Mouse (Mus musculus) kidney, adult 2 months (tissue): ENCODE measurements around the gene Acp6. TPM values are rescaled to one million over a fixed set of nuclear protein-coding genes. Genes with fewer than 3 reads are reported as not detected.

Experiments
- DNase-seq: peaks from one replicate; pipeline ENCODE4 v3.0.0; 2021
- H3K27ac ChIP-seq: fragments of 200-500 bp; 2 replicates; pipeline ENCODE4 v1.5.1; 2012; ENCODE audit warnings: low read depth, low read length, control low read depth, inconsistent platforms; ENCODE audit not compliant: insufficient read depth
- H3K27me3 ChIP-seq: fragments of 200-500 bp; replicated peaks from 2 replicates; pipeline ENCODE4 v1.6.1; 2012; ENCODE audit warnings: mild to moderate bottlenecking, moderate library complexity, low read length, inconsistent platforms; ENCODE audit not compliant: control insufficient read depth, insufficient read depth
- H3K36me3 ChIP-seq: fragments of 200-500 bp; 2 replicates; pipeline ENCODE4 v1.6.1; 2012; ENCODE audit warnings: mild to moderate bottlenecking, moderate library complexity, low read length, inconsistent platforms; ENCODE audit not compliant: control insufficient read depth, insufficient read depth
- H3K4me1 ChIP-seq: fragments of 200-500 bp; 2 replicates; pipeline ENCODE4 v1.6.1; 2011; ENCODE audit warnings: low read length; ENCODE audit not compliant: control insufficient read depth, insufficient read depth
- H3K4me3 ChIP-seq: fragments of 200-500 bp; 2 replicates; pipeline ENCODE4 v1.5.1; 2011; ENCODE audit warnings: mild to moderate bottlenecking, low read depth, low read length, control low read depth; ENCODE audit not compliant: insufficient read depth
- CTCF ChIP-seq: fragments of 200-500 bp; conservative IDR thresholded peaks from 2 replicates; pipeline ENCODE4 v1.5.1; 2011; ENCODE audit warnings: low read depth, mild to moderate bottlenecking, control low read depth, low read length, moderate library complexity, mixed read lengths; ENCODE audit not compliant: insufficient read depth, insufficient read length
- POLR2A ChIP-seq: fragments of 200-500 bp; IDR thresholded peaks from one replicate; pipeline ENCODE4 v1.6.1; 2011; ENCODE audit warnings: low read depth, low read length, control low read depth
- WGBS: fragments of 180-500 bp; shearing (Covaris S2); methylation state at CpG from one replicate; pipeline ENCODE4 v1.1.7; 2018; 5-methylcytosine and 5-hydroxymethylcytosine counted together
- polyA plus RNA-seq: library from polyadenylated mRNA; depleted of rRNA; stranded (reverse); fragments of >200 nt; gene quantifications from 2 replicates; pipeline ENCODE4 v1.2.3, GENCODE M21; 2012

The Acp6 gene
- polyA plus RNA-seq, 1 experiment = 67.8 TPM

GRCm38 (mm10) chr3:97171531-97171930 is 13.0 kb downstream of the Acp6 start:
- peak; percentile 49 for DNase-seq
- Histone ChIP-seq H3K4me1 (peaks cover 20% of the 10 kb centered on the region), H3K4me3 (no peak overlapping the region), H3K27me3 (no peaks in the 10 kb centered on the region), H3K27ac (peak overlapping the region; percentile 92), H3K36me3 (peaks cover 2% of the 10 kb centered on the region; the same call in 1 of the 2 replicates)
- TF ChIP-seq CTCF (no peak), POLR2A (no peak)
- 40% methylated on average over 6 of the region's 6 CpGs for WGBS

GRCm38 (mm10) chr3:97172231-97172630 is 13.7 kb downstream of the Acp6 start:
- peak overlapping the region; percentile 92 for H3K27ac ChIP-seq
- peaks cover 2% of the 10 kb centered on the region; the same call in 1 of the 2 replicates for H3K36me3 ChIP-seq
- TF ChIP-seq POLR2A (no peak), CTCF (no peak)
- 37% methylated on average over 9 of the region's 9 CpGs for WGBS
- peaks cover 20% of the 10 kb centered on the region for H3K4me1 ChIP-seq
- no peaks in the 10 kb centered on the region for H3K27me3 ChIP-seq
- H3K4me3 ChIP-seq = no peak overlapping the region
- DNase-seq = peak; percentile 95

- TF ChIP-seq POLR2A = no peak
- TF ChIP-seq CTCF = no peak
- H3K27ac ChIP-seq = peak overlapping the region; percentile 92
- no peak overlapping the region for H3K4me3 ChIP-seq
- H3K27me3 ChIP-seq = no peaks in the 10 kb centered on the region
- peaks cover 2% of the 10 kb centered on the region; the same call in 1 of the 2 replicates for H3K36me3 ChIP-seq
- peaks cover 20% of the 10 kb centered on the region for H3K4me1 ChIP-seq
- no peak for DNase-seq
- 35% methylated on average over 5 of the region's 5 CpGs for WGBS
Observed at GRCm38 (mm10) chr3:97172632-97173031, 14.1 kb downstream of the Acp6 start.

GRCm38 (mm10) chr3:97178885-97179284 is 20.3 kb downstream of the Acp6 start:
- Histone ChIP-seq H3K27ac (no peak overlapping the region), H3K4me1 (no peaks in the 10 kb centered on the region), H3K4me3 (no peak overlapping the region), H3K36me3 (peaks cover 2% of the 10 kb centered on the region; the same call in 1 of the 2 replicates), H3K27me3 (no peaks in the 10 kb centered on the region)
- DNase-seq = no peak
- 69% methylated on average over 6 of the region's 6 CpGs for WGBS
- TF ChIP-seq POLR2A (no peak), CTCF (no peak)

DNA sequence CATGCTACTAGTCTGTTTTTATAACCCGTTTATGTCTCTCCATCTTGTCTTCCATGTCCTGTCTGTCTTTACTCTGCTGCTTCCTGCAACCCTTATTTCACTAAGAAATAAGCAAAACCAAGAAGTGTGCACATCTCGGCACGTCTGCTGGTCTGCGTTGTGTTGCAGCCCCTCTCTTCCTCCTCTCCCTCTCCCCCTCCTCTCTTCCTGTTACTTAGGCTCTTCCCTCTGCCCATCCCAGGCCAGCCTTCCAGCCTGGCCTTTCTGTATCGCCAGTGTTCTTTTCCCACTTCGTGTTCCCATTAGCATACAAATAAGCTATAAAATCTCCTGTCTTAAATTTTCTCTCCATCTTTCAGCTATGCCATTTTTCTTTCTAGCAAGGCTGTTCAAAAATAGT is 21.9 kb downstream of the Acp6 start:
- Histone ChIP-seq H3K27me3 (no peaks in the 10 kb centered on the region), H3K4me3 (no peak overlapping the region), H3K36me3 (peaks cover 2% of the 10 kb centered on the region; the same call in 1 of the 2 replicates), H3K4me1 (no peaks in the 10 kb centered on the region), H3K27ac (no peak overlapping the region)
- 42% methylated on average over 6 of the region's 6 CpGs for WGBS
- DNase-seq = no peak
- TF ChIP-seq CTCF = no peak
- no peak for TF ChIP-seq POLR2A

GRCm38 (mm10) chr3:97183810-97184209 is 25.2 kb downstream of the Acp6 start:
- H3K27ac ChIP-seq = no peak overlapping the region
- H3K4me1 ChIP-seq = no peaks in the 10 kb centered on the region
- H3K4me3 ChIP-seq = no peak overlapping the region
- 50% methylated on average over 3 of the region's 3 CpGs for WGBS
- TF ChIP-seq POLR2A (no peak), CTCF (peak; percentile 55)
- H3K27me3 ChIP-seq = no peaks in the 10 kb centered on the region
- H3K36me3 ChIP-seq = no peaks in the 10 kb centered on the region
- peak; percentile 49 for DNase-seq

GRCm38 (mm10) chr3:97185098-97185860 is 26.7 kb downstream of the Acp6 start:
- WGBS = 46% methylated on average over 10 of the region's 10 CpGs
- H3K4me3 ChIP-seq = no peak overlapping the region
- no peak for TF ChIP-seq POLR2A
- peak; percentile 96 for TF ChIP-seq CTCF
- H3K27ac ChIP-seq = no peak overlapping the region
- H3K36me3 ChIP-seq = no peaks in the 10 kb centered on the region
- H3K27me3 ChIP-seq = no peaks in the 10 kb centered on the region
- peak; percentile 82 for DNase-seq
- H3K4me1 ChIP-seq = no peaks in the 10 kb centered on the region

DNA sequence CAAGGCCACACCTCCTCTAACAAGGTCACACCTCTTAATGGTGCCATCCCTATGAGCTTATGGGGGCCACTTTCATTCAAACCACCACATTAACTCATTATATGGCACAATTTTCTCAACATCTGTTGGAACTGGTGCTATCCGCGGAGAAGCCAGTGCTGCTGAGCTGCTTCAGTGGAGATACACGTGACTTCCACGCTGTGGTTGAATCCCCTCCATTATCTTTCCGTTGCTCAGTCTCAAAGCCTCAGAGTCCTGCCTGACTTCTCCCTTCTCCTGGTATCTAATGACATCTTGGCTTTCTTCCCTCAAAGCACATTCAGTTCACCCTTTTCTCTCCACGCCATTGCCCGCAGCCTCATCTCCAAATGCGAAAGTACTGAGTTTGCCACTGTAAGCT is 38.0 kb downstream of the Acp6 start:
- no peaks in the 10 kb centered on the region for H3K27me3 ChIP-seq
- no peak for DNase-seq
- WGBS = 86% methylated on average over 8 of the region's 8 CpGs
- H3K4me1 ChIP-seq = peaks cover 4% of the 10 kb centered on the region; the same call in 1 of the 2 replicates
- no peak overlapping the region for H3K4me3 ChIP-seq
- H3K27ac ChIP-seq = no peak overlapping the region
- no peak for TF ChIP-seq POLR2A
- no peak for TF ChIP-seq CTCF
- no peaks in the 10 kb centered on the region for H3K36me3 ChIP-seq
